Mouse (Mus musculus) right cerebral cortex, adult 2 months (tissue): ENCODE results near the gene Flvcr2.
A peak's percentile ranks its signal among the peaks of the same experiment; 100 is the strongest.
"Not testable (repeated sequence)": the region's sequence is repeated elsewhere in the genome, so short reads cannot be mapped to it uniquely, and the experiment has no call there.

ENCODE experiments used
- DNase-seq, 2 experiments: peaks; one replicate each; pipeline ENCODE4 v3.0.0; 2021 to 2022; ENCODE audit warnings: low spot score in 2 of 2

The Flvcr2 gene

GRCm38 (mm10) chr12:85745827-85746695 lies at the start of gene Flvcr2:
TSS of gene Flvcr2 (plus strand) at chr12:85746539.
- DNase-seq, result peak; percentile 73 to 84

- not testable (repeated sequence) for DNase-seq
These were observed 48.2 kb upstream of the Flvcr2 start for GRCm38 (mm10) chr12:85698179-85698578.

GRCm38 (mm10) chr12:85700191-85700841 lies 46.0 kb upstream of the Flvcr2 start:
- no peak for DNase-seq

GRCm38 (mm10) chr12:85700842-85701223 lies 45.5 kb upstream of the Flvcr2 start:
- DNase-seq, result no peak

- no peak for DNase-seq
These were observed 43.9 kb upstream of the Flvcr2 start for GRCm38 (mm10) chr12:85702166-85703055.

DNA sequence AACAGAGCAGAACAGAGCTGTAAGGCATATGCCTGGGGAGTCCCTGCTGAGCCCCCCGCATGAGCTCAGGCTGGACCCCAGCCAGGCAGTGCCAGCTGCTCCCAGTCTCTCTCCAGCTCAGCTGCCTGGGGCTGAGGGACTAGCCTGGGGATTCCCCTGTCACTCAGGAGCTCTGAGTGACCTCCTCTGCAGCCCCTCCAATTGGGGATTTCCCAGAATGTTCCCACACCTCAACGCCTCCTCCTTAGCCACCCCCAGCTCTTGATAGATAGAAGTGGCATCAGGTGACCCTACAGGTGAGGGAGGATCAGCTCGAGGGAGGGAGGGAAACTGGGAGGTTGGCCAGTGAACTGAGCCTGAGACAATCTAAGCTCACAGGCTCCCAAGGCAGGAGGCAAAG lies 42.8 kb upstream of the Flvcr2 start:
- no peak for DNase-seq

DNA sequence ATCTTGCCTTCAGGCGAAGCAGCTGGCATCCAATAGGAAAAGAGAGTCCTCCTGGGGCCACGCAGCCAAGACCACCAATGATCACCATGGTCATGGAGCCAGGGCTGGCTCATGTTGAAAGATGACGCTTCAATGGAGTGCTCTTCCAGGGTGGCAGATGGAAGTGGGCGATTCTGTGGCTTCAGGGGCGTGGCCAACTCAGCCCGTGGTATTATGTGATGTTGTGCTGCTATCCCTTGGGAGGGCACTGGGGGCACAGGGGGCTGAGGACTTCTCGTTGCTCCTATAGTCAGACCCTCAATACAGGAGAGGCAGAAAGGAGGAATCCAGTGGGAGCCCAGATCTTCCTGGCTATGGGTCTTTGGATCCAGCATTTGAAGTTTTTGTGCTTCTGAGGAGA lies 41.8 kb upstream of the Flvcr2 start:
- no peak for DNase-seq

DNA sequence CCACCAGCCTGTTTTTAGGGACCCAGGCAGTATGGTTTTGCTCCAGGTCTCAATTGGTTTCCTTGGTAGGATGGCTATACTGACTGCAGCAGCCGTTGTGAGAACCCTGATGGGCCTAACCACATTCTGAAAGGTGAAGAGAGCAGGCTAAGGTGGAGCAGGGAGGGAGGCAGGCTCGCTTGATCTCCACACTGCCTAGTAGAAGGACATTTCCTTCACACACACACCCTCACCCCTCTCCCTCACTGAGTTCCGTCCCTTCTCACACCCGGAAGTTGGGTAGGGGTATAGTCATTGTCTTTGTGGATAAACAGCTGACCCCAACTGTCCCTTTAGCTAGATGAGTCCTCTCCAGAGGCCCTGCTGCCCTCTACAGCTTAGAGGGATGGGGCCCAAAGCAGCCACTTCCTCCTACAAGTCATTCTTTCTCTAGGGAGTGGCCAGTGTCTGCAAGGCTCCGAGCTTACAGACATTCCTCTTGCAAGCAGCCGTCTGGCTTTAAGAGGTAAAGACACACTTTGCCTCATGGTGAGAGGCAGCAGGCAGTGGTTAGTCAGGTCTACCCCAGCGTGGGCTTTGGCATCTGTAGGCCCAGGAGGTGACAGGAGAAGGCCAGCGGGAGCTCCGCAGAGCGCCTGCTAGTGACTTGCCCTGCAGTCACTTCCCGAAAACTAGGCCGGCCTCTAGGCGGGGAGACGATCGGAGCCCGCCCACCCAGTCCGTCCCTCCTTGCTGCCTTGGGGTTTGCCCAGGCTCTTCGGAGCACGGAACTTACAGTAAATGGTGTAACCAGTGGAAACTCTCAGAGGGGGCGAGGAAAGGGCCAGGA lies 41.1 kb upstream of the Flvcr2 start:
- peak; percentile 37 to 38 for DNase-seq

GRCm38 (mm10) chr12:85705831-85706530 lies 40.4 kb upstream of the Flvcr2 start:
- DNase-seq, result no peak

DNA sequence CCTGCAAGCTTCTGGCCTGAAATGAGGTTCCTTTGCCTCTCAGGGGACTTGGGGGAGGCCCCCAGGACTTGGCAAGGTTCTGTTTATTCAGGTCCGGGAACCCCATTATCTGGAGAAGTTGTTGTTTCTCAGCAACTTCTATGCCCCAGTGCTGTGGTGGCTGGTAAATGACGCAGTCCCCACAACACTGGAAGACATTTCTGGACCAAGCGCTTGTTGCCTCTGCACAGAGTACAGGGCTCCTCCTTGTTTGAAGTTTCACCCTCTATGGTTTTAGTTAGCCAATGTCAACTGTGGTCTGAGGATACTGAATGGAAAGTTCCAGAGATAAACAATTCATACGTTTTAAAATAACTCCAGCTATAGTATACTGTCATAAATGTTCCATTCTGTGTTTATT lies 39.4 kb upstream of the Flvcr2 start:
- no peak for DNase-seq

GRCm38 (mm10) chr12:85707391-85707790 lies 38.9 kb upstream of the Flvcr2 start:
- DNase-seq, result no peak

GRCm38 (mm10) chr12:85708556-85708955 lies 37.8 kb upstream of the Flvcr2 start:
- no peak for DNase-seq

DNA sequence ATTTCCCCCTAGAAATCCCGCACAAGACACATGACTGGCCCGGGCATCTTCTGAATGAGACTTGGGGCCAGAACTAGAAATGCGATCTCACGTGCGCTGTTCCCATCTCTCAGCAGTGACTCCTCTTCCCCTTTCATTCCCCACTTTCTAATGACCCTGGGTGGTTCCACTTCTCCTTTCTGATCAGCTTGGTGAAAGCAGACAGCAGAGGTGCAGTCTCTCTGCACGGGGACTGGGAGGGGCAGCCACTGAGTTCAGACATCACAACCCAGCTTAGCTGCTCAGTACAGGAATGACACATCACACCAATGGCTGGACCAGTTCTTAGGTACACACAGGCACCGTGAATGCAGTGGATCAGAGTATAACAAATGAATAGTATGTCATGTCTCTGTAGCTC lies 35.6 kb upstream of the Flvcr2 start:
- DNase-seq, result no peak

DNA sequence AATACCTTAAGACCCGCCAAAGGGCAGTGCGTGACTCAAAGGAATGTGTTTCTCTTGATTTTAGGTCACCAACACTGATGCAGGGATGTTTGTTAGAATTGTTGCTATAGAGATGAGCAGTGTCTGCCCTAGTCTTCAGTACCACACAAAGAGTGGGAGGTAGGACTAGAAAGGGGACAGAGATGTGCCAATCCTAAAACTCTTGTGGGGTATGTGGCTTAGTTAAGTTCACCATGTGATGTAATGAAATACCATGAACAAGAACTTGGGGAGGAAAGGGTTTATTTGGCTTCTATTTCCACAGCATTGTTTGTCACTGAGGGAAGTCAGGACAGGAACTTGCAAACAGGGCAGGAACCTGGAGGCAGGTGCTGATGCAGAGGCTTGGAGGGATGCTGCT lies 33.8 kb upstream of the Flvcr2 start:
- DNase-seq, result no peak

- DNase-seq, result no peak
These were observed 32.2 kb upstream of the Flvcr2 start for GRCm38 (mm10) chr12:85714126-85714525.

- no peak for DNase-seq
These were observed 21.0 kb upstream of the Flvcr2 start for GRCm38 (mm10) chr12:85725306-85725705.

DNA sequence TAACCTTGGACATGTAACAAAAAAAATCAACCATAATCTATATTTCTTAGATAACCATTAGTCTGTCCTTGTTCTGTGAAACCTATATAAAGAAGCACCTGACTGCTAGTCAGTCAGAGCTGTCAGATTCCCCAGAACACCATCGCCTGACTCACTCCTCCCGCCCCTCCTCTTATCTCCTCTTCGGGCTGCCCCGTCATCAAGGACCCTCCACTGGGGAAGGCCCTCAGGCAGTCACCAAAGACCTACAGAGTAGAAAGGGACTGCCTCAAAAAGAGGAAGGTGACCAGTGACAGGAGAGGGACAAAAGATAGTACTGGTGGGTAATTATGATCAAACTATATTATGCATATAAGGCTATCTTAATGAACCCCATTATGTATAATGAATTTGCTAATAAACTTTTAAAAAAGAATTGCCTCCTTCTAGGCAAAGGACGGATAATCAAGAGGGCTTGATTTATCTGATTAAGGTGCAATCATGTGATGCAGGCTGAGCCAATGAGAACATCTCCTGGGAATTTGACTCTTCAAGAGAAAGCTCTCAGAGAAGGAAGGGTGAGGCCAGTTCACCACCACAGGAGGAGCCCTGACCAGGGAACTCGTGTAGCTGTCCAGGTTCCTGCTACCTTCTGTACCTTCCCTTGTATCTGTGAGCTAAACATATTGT lies 19.5 kb upstream of the Flvcr2 start:
- no peak for DNase-seq

DNA sequence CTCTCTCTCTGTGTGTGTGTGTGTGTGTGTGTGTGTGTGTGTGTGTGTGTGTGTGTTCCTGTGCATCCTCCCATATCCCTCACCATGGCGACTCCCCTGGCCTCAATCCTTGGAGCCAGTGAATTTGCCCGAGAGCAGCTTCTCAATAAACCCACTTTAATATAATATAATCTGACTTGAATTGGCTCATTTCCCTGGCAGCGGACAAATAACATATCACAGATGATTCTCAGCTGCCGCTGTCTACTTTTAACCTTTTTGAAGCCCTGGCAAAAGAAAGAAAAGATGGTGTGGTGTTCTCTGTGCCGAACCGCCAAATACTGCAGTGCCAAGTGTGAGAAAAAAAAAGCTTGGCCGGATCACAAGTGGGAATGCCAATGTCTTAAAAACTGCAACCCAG lies 18.2 kb upstream of the Flvcr2 start:
- no peak for DNase-seq

- DNase-seq, result peak; percentile 67 to 71
These were observed 17.1 kb upstream of the Flvcr2 start for GRCm38 (mm10) chr12:85729022-85729944.
